7 mouse cellular contexts compared by ENCODE assay signal in the genomic region with DNA sequence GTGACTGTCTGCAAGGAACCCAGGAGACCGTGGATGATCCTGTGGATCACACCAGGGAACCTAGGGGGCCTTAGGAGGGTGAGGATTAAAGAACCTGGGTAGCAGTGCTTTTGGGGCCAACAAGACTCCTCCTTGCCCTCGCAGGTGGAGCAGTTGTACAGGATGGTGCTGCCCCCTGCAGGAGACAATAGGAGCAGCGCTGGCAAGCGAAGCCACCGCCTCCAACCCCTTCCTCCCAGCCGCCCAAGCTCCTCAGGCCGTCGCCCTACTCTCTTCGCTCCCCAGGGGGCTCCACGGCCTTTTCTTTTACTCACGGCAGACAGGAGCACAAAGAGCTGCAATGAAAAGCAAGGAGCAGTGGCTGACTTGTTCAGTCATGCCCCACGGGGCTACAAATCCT. TPM values are rescaled to one million over a fixed set of nuclear protein-coding genes. Genes with fewer than 3 reads are reported as not detected.
DNase-seq lines count a peak whose midpoint lies in the region; ATAC-seq and TF ChIP-seq lines count a peak whose summit lies in the region.

No protein-coding gene starts in this region.

- H3K4me2 ChIP-seq in limb, embryonic 14.5 days (replicated peaks; ENCODE audit: low read depth, low read length, severe bottlenecking) = peak overlapping the region; percentile 27; the same call in 1 of the 2 replicates
- peak overlapping the region; percentile 10; the same call in 1 of the 2 replicates for H3K4me2 ChIP-seq in midbrain, postnatal 0 days (ENCODE audit: low read depth, low read length, poor library complexity, severe bottlenecking)

- H3K4me3 ChIP-seq in embryonic facial prominence, embryonic 10.5 days = peak overlapping the region; percentile 45
- H3K4me3 ChIP-seq in limb, embryonic 14.5 days (replicated peaks; ENCODE audit: low read length) = peak overlapping the region; percentile 19
- no peak overlapping the region for H3K4me3 ChIP-seq in midbrain, postnatal 0 days (ENCODE audit: low read depth, low read length)

- peaks cover 60% of the 10 kb centered on the region for H3K4me1 ChIP-seq in embryonic facial prominence, embryonic 10.5 days
- H3K4me1 ChIP-seq in limb, embryonic 14.5 days (ENCODE audit: control insufficient read depth, insufficient read depth, low read length) = peaks cover 26% of the 10 kb centered on the region
- H3K4me1 ChIP-seq in midbrain, postnatal 0 days (ENCODE audit: insufficient read depth, low read length) = no peaks in the 10 kb centered on the region

- H3K9ac ChIP-seq in limb, embryonic 14.5 days (ENCODE audit: low read depth, low read length, severe bottlenecking) = peak overlapping the region; percentile 34
- H3K9ac ChIP-seq in midbrain, postnatal 0 days (replicated peaks; ENCODE audit: low read length, poor library complexity, severe bottlenecking) = no peak overlapping the region

- H3K27ac ChIP-seq in embryonic facial prominence, embryonic 10.5 days (replicated peaks) = peak overlapping the region; percentile 74
- 0 out of 2 replicates have a peak overlapping the region, but pooled peaks have one; percentile 38 for H3K27ac ChIP-seq in limb, embryonic 14.5 days (replicated peaks; ENCODE audit: low read depth, low read length)
- H3K27ac ChIP-seq in midbrain, postnatal 0 days (ENCODE audit: low read depth, low read length) = no peak overlapping the region

- H3K36me3 ChIP-seq in embryonic facial prominence, embryonic 10.5 days (replicated peaks) = no peaks in the 10 kb centered on the region
- no peaks in the 10 kb centered on the region for H3K36me3 ChIP-seq in limb, embryonic 14.5 days (ENCODE audit: control insufficient read depth, insufficient read depth, low read length)
- H3K36me3 ChIP-seq in midbrain, postnatal 0 days (ENCODE audit: insufficient read depth, low read length) = no peaks in the 10 kb centered on the region

- peaks cover 19% of the 10 kb centered on the region for H3K27me3 ChIP-seq in embryonic facial prominence, embryonic 10.5 days (replicated peaks; ENCODE audit: low read depth, poor library complexity, severe bottlenecking)
- no peaks in the 10 kb centered on the region for H3K27me3 ChIP-seq in limb, embryonic 14.5 days (ENCODE audit: control insufficient read depth, insufficient read depth, low read length)
- no peaks in the 10 kb centered on the region for H3K27me3 ChIP-seq in midbrain, postnatal 0 days (ENCODE audit: insufficient read depth, low read length)

- 2% methylated on average over 12 of the region's 12 CpGs for WGBS in embryonic facial prominence, embryonic 10.5 days
- 1% methylated on average over 11 of the region's 12 CpGs for WGBS in limb, embryonic 14.5 days
- 3% methylated on average over 12 of the region's 12 CpGs for WGBS in midbrain, postnatal 0 days

- peak; percentile 80 for TF ChIP-seq CTCF in midbrain, postnatal 0 days (IDR thresholded peaks at IDR 0.05)

- peak; percentile 90 for DNase-seq in adrenal gland, postnatal 10 days
- peak; percentile 88 for DNase-seq in embryonic facial prominence, embryonic 10.5 days (ENCODE audit: low spot score)
- peak; percentile 99 for DNase-seq in heart, adult 11 months
- DNase-seq in kidney, adult 18-20 months = peak; percentile 85
- peak; percentile 81 for DNase-seq in limb, embryonic 14.5 days (ENCODE audit: low spot score)
- peak; percentile 83 for DNase-seq in midbrain, postnatal 0 days (ENCODE audit: low spot score)
- DNase-seq in spleen, postnatal 10 days (ENCODE audit: low spot score in 2 of 2) = peak; percentile 90 to 94

- H3K9me3 ChIP-seq in embryonic facial prominence, embryonic 10.5 days = no peaks in the 10 kb centered on the region
- H3K9me3 ChIP-seq in limb, embryonic 14.5 days (ENCODE audit: control insufficient read depth, low read length) = no peaks in the 10 kb centered on the region
- H3K9me3 ChIP-seq in midbrain, postnatal 0 days (ENCODE audit: low read length) = no peaks in the 10 kb centered on the region

- no peak for ATAC-seq in limb, embryonic 14.5 days (ENCODE audit: low FRiP score, low read depth)
- ATAC-seq in midbrain, postnatal 0 days (ENCODE audit: low FRiP score) = no peak

- TF ChIP-seq POLR2A in limb, embryonic 14.5 days (IDR thresholded peaks at IDR 0.05; ENCODE audit: borderline replicate concordance, extremely low read depth, insufficient read depth, insufficient read length) = no peak

RNA-seq across cellular contexts. Expression of a gene that starts 1.0 kb away (rescaled TPM):
- total RNA-seq in adrenal gland, postnatal 10 days (2021) = not detected
- polyA plus RNA-seq in embryonic facial prominence, embryonic 10.5 days (2016; fragmentation: Nextera tagmentation; extraction: Ambion mirVana) = 0.31 TPM in 1 of 2 replicates, not detected in the other
- not detected in 2 replicates for polyA plus RNA-seq in limb, embryonic 14.5 days (2012; rRNA removed)
- polyA plus RNA-seq in limb, embryonic 14.5 days (2014; fragmentation: Nextera tagmentation; extraction: Ambion mirVana) = not detected in 2 replicates
- not detected in 2 replicates for total RNA-seq in midbrain, postnatal 0 days (2014; rRNA removed)
- polyA plus RNA-seq in midbrain, postnatal 0 days (2015; fragmentation: Nextera tagmentation; extraction: Ambion mirVana) = not detected in 2 replicates

RNA-seq across cellular contexts. Expression of a gene that starts 4.3 kb away (rescaled TPM):
- 1 to 10 TPM; 4.1 to 4.2 TPM for total RNA-seq in adrenal gland, postnatal 10 days (2021)
- 6.8 and 7.0 TPM in 2 replicates for polyA plus RNA-seq in embryonic facial prominence, embryonic 10.5 days (2016; fragmentation: Nextera tagmentation; extraction: Ambion mirVana)
- 5.1 and 5.3 TPM in 2 replicates for polyA plus RNA-seq in limb, embryonic 14.5 days (2012; rRNA removed)
- polyA plus RNA-seq in limb, embryonic 14.5 days (2014; fragmentation: Nextera tagmentation; extraction: Ambion mirVana) = 6.0 and 6.5 TPM in 2 replicates
- total RNA-seq in midbrain, postnatal 0 days (2014; rRNA removed) = 0.93 and 1.6 TPM in 2 replicates
- polyA plus RNA-seq in midbrain, postnatal 0 days (2015; fragmentation: Nextera tagmentation; extraction: Ambion mirVana) = 0.57 and 0.92 TPM in 2 replicates

RNA-seq across cellular contexts. Expression of a gene that starts 18.3 kb away (rescaled TPM):
- under 1 TPM; 0.12 to 0.24 TPM for total RNA-seq in adrenal gland, postnatal 10 days (2021)
- polyA plus RNA-seq in embryonic facial prominence, embryonic 10.5 days (2016; fragmentation: Nextera tagmentation; extraction: Ambion mirVana) = 2.3 and 3.1 TPM in 2 replicates
- polyA plus RNA-seq in limb, embryonic 14.5 days (2012; rRNA removed) = 2.8 TPM in 2 replicates
- 3.2 and 3.3 TPM in 2 replicates for polyA plus RNA-seq in limb, embryonic 14.5 days (2014; fragmentation: Nextera tagmentation; extraction: Ambion mirVana)
- not detected in 2 replicates for total RNA-seq in midbrain, postnatal 0 days (2014; rRNA removed)
- polyA plus RNA-seq in midbrain, postnatal 0 days (2015; fragmentation: Nextera tagmentation; extraction: Ambion mirVana) = 0.16 TPM in 2 replicates

RNA-seq across cellular contexts. Expression of a gene that starts 18.5 kb away (rescaled TPM):
- 1 to 10 TPM; 4.3 to 4.7 TPM for total RNA-seq in adrenal gland, postnatal 10 days (2021)
- polyA plus RNA-seq in embryonic facial prominence, embryonic 10.5 days (2016; fragmentation: Nextera tagmentation; extraction: Ambion mirVana) = 1.3 and 1.5 TPM in 2 replicates
- polyA plus RNA-seq in limb, embryonic 14.5 days (2012; rRNA removed) = 2.1 and 2.2 TPM in 2 replicates
- 2.1 TPM in 2 replicates for polyA plus RNA-seq in limb, embryonic 14.5 days (2014; fragmentation: Nextera tagmentation; extraction: Ambion mirVana)
- total RNA-seq in midbrain, postnatal 0 days (2014; rRNA removed) = 0.66 TPM in 1 of 2 replicates, not detected in the other
- polyA plus RNA-seq in midbrain, postnatal 0 days (2015; fragmentation: Nextera tagmentation; extraction: Ambion mirVana) = 0.14 TPM in 1 of 2 replicates, not detected in the other

RNA-seq across cellular contexts. Expression of a gene that starts 23.9 kb away (rescaled TPM):
- total RNA-seq in adrenal gland, postnatal 10 days (2021) = 1 to 10 TPM; 3.1 to 3.2 TPM
- polyA plus RNA-seq in embryonic facial prominence, embryonic 10.5 days (2016; fragmentation: Nextera tagmentation; extraction: Ambion mirVana) = 14.7 and 14.8 TPM in 2 replicates
- polyA plus RNA-seq in limb, embryonic 14.5 days (2012; rRNA removed) = 8.6 and 8.9 TPM in 2 replicates
- polyA plus RNA-seq in limb, embryonic 14.5 days (2014; fragmentation: Nextera tagmentation; extraction: Ambion mirVana) = 8.9 and 12.3 TPM in 2 replicates
- 3.3 and 8.7 TPM in 2 replicates for total RNA-seq in midbrain, postnatal 0 days (2014; rRNA removed)
- polyA plus RNA-seq in midbrain, postnatal 0 days (2015; fragmentation: Nextera tagmentation; extraction: Ambion mirVana) = 4.8 and 6.2 TPM in 2 replicates
